Mouse (Mus musculus) midbrain, embryonic 10.5 days (tissue): ENCODE results near the gene Cad. TPM values are rescaled to one million over a fixed set of nuclear protein-coding genes. Genes with fewer than 3 reads are reported as not detected.

Experiments
- DNase-seq: peaks from one replicate; pipeline ENCODE4 v3.0.0-alpha.2; 2017; ENCODE audit warnings: low spot score
- H3K27ac ChIP-seq: fragments of 300-500 bp; sonication (generic); replicated peaks from 2 replicates; pipeline ENCODE4 v1.5.1; 2016; ENCODE audit warnings: mild to moderate bottlenecking
- H3K27me3 ChIP-seq: fragments of 300-500 bp; sonication (generic); 2 replicates; pipeline ENCODE4 v1.6.1; 2016; ENCODE audit warnings: low read depth, mild to moderate bottlenecking; ENCODE audit not compliant: poor library complexity, severe bottlenecking
- H3K36me3 ChIP-seq: fragments of 300-500 bp; sonication (generic); 2 replicates; pipeline ENCODE4 v1.6.1; 2016; ENCODE audit warnings: mild to moderate bottlenecking, moderate library complexity
- H3K4me1 ChIP-seq: fragments of 300-500 bp; sonication (generic); 2 replicates; pipeline ENCODE4 v1.6.1; 2016
- H3K4me3 ChIP-seq: fragments of 300-500 bp; sonication (generic); 2 replicates; pipeline ENCODE4 v1.5.1; 2016; ENCODE audit warnings: mild to moderate bottlenecking, moderate library complexity
- H3K9me3 ChIP-seq: fragments of 300-500 bp; sonication (generic); replicated peaks from 2 replicates; pipeline ENCODE4 v1.6.1; 2016; ENCODE audit warnings: mild to moderate bottlenecking
- WGBS: fragments of 180-500 bp; shearing (Covaris S2); methylation state at CpG from one replicate; pipeline ENCODE4 v1.1.7; 2016; 5-methylcytosine and 5-hydroxymethylcytosine counted together
- polyA plus RNA-seq: library from polyadenylated mRNA; unstranded; fragments of >200 nt; fragmentation: Nextera tagmentation; extraction: Ambion mirVana; gene quantifications from 2 replicates; pipeline ENCODE4 v1.2.1, GENCODE M21; 2016

Gene Cad
- polyA plus RNA-seq, 1 experiment from 2014 or later: 53.3 TPM

- H3K27ac ChIP-seq: no peak overlapping the region
These were observed 40.5 kb downstream of the Cad start for GRCm38 (mm10) chr5:31094799-31095691.

DNA sequence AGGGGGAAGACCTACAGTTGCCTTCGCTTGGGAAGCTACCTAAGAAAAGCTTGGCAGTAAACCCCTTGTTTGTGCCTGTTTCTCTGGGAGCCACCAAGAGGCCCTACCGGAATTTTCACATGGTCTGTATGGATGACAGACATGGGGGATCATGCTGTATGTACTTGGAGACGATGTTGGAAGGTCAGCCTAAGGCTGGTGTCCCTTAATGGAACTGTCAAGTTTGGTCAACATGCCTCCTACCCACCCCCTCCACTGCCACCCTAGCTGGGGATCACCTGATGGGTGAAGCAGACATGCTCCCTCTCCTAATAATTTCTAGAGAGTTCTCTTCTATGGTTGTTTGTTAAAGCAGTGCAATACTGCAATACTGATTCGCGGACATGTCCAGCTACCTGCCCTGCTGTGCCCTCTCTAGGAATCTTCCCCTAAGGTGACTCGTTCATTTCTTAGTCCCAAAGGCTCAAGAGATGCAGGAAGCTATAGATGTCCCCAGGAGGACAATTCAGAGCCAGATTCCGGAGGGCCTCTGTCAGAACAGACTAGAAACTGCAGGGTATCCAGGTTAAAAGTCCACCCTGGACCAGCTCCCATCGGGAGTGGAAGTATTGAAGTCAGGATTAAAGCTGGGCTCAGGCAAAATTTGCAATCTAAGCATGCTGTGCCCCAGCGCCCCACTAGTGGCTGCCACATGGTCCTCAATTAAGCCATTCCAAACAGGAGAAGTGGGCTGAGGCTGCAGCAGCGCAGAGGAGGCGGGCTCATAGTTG is 41.3 kb downstream of the Cad start:
- Histone ChIP-seq H3K27ac (no peak overlapping the region), H3K9me3 (no peaks in the 10 kb centered on the region), H3K36me3 (no peaks in the 10 kb centered on the region), H3K4me1 (peaks cover 40% of the 10 kb centered on the region), H3K4me3 (peak overlapping the region; percentile 40), H3K27me3 (peaks cover 78% of the 10 kb centered on the region)
- no peak for DNase-seq
- 27% methylated on average over 11 of the region's 11 CpGs for WGBS

More at GRCm38 (mm10) chr5:31094799-31095691, 40.5 kb downstream of the Cad start:
- under 1% methylated on average over 59 of the region's 59 CpGs for WGBS
- Histone ChIP-seq H3K9me3 (no peaks in the 10 kb centered on the region), H3K4me3 (peak overlapping the region; percentile 40), H3K27me3 (peaks cover 86% of the 10 kb centered on the region), H3K36me3 (no peaks in the 10 kb centered on the region), H3K4me1 (peaks cover 40% of the 10 kb centered on the region)
- peak; percentile 62 for DNase-seq

GRCm38 (mm10) chr5:31105814-31106335 is 51.3 kb downstream of the Cad start, which contains the start of gene Dnajc5g:
Gene Dnajc5g, plus strand, starts transcription at chr5:31106285.
- Histone ChIP-seq H3K36me3 (no peaks in the 10 kb centered on the region), H3K27me3 (no peaks in the 10 kb centered on the region; the same call in 1 of the 2 replicates), H3K27ac (no peak within 1 kb of the TSS), H3K4me1 (no peaks in the 10 kb centered on the region), H3K4me3 (no peak within 1 kb of the TSS), H3K9me3 (no peaks in the 10 kb centered on the region)
- WGBS: 85% methylated on average over 9 of the region's 9 CpGs
- DNase-seq: no peak

GRCm38 (mm10) chr5:31108000-31108490 is 53.5 kb downstream of the Cad start, which contains the start of gene Slc30a3:
Gene Slc30a3, minus strand, starts transcription at chr5:31108237.
- Histone ChIP-seq H3K27me3 (no peaks in the 10 kb centered on the region; the same call in 1 of the 2 replicates), H3K27ac (no peak within 1 kb of the TSS), H3K4me3 (no peak within 1 kb of the TSS), H3K36me3 (no peaks in the 10 kb centered on the region), H3K4me1 (no peaks in the 10 kb centered on the region), H3K9me3 (no peaks in the 10 kb centered on the region)
- 91% methylated on average over 18 of the region's 18 CpGs for WGBS
- DNase-seq: no peak

DNA sequence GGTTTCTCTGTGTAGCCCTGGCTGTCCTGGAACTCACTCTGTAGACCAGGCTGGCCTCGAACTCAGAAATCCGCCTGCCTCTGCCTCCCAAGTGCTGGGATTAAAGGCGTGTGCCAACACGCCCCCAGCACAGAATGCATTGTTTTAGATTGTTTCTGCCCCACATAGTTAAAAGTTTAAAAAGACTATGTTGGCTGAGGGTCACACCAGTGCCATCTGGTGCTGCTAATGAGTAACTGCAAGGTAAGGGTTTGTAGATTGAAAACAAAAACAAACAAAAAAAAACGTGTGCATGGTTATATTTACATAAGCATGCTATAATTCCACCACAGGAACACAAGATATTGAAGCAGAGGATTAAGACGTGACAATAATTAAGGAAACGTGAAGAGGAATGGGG is 56.2 kb downstream of the Cad start:
- no peak for DNase-seq
- Histone ChIP-seq H3K9me3 (no peaks in the 10 kb centered on the region), H3K4me3 (no peak overlapping the region), H3K27ac (no peak overlapping the region), H3K4me1 (no peaks in the 10 kb centered on the region), H3K27me3 (no peaks in the 10 kb centered on the region; the same call in 1 of the 2 replicates), H3K36me3 (no peaks in the 10 kb centered on the region)
- 42% methylated on average over 7 of the region's 7 CpGs for WGBS

DNA sequence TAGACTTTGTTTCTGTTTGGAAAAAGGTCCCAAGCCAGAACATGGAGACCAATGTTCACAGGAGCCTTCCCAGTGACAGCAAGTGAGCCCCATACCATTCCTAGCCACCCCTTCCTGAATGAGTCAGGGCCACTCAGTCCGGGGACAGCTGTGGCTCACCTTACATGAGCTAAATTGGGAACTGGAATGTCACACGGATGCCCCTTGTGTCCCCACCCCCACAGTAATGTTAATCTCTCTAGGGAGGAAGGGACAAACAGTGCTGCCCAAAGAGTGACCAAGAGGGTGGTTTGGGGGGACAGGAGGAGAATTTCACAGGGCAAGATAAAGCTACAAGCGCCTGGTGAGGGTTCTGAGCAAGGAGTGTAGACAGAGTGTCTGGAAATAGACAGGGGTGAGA is 61.8 kb downstream of the Cad start, which contains the start of gene Trim54:
Gene Trim54 (plus strand): TSS at position 359 of the 400 bp plus-strand sequence.
- Histone ChIP-seq H3K27ac (no peak within 1 kb of the TSS), H3K4me1 (no peaks in the 10 kb centered on the region), H3K36me3 (no peaks in the 10 kb centered on the region), H3K9me3 (no peaks in the 10 kb centered on the region), H3K4me3 (no peak within 1 kb of the TSS), H3K27me3 (peaks cover 12% of the 10 kb centered on the region)
- no peak for DNase-seq
- 51% methylated on average over 3 of the region's 3 CpGs for WGBS

DNA sequence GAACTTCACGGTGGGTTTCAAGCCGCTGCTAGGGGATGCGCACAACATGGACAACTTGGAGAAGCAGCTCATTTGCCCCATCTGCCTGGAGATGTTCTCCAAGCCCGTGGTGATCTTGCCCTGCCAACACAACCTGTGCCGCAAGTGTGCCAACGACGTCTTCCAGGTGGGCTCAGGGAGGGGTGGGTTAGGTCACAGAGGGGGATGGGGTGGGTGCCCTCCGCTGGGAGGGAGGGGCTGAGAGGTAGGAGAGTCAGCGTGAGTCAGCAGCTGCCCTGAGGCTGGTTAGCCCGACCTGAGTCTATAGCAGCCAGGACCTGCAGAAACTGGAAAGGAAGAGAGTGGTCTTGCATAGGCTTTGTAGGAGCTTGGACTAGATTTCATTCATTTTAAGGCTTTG is 62.3 kb downstream of the Cad start:
- no peaks in the 10 kb centered on the region for H3K36me3 ChIP-seq
- H3K9me3 ChIP-seq: no peaks in the 10 kb centered on the region
- 29% methylated on average over 10 of the region's 10 CpGs for WGBS
- DNase-seq: no peak
- H3K27me3 ChIP-seq: peaks cover 12% of the 10 kb centered on the region
- no peak overlapping the region for H3K27ac ChIP-seq
- no peak overlapping the region for H3K4me3 ChIP-seq
- no peaks in the 10 kb centered on the region for H3K4me1 ChIP-seq

DNA sequence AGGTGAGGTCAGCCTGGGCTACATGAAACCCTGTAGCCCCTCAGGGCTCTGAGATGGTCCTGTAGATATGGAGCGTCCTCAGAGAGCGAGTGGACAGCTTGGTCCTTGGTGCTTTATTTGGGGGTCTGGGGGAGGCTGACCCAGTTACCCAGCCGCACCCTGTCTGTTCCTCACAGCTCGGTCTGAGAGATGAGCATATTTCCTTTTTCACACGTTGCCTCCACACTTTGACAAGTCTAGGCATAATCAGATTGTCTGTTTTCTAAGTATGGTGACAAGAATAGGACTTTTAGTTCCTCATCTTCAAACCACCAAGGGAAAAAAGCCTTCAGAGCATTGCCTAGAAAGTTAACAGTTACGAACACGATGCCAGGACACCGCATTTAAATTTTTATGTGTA is 66.5 kb downstream of the Cad start:
- Histone ChIP-seq H3K9me3 (no peaks in the 10 kb centered on the region), H3K27me3 (peaks cover 11% of the 10 kb centered on the region), H3K36me3 (no peaks in the 10 kb centered on the region), H3K4me1 (peaks cover 4% of the 10 kb centered on the region; the same call in 1 of the 2 replicates), H3K4me3 (no peak overlapping the region), H3K27ac (no peak overlapping the region)
- DNase-seq: no peak
- WGBS: 87% methylated on average over 8 of the region's 8 CpGs

DNA sequence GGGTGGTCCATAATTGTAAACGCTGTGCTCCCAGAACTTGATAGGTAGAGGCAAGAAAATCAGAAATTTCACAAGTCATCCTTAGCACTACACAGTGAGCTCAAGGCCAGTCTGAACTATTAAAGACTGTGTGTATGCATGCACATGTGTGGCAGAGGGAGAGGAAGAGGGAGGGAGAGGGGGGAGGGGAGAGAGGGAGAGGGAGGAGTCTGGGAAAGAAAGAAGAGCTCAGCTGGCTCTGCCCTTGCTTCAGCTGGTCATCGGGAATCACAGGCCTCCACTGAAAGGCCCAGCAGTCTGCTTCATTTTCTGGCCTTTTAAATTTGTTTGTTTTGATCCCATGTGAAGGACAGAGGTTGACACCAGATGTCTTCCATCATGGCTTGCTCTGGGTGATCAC is 68.9 kb downstream of the Cad start:
- no peak overlapping the region for H3K27ac ChIP-seq
- no peaks in the 10 kb centered on the region for H3K36me3 ChIP-seq
- 47% methylated on average over 2 of the region's 2 CpGs for WGBS
- DNase-seq: no peak
- H3K4me1 ChIP-seq: peaks cover 4% of the 10 kb centered on the region; the same call in 1 of the 2 replicates
- no peaks in the 10 kb centered on the region for H3K9me3 ChIP-seq
- no peaks in the 10 kb centered on the region for H3K27me3 ChIP-seq
- H3K4me3 ChIP-seq: no peak overlapping the region

- peaks cover 4% of the 10 kb centered on the region; the same call in 1 of the 2 replicates for H3K4me1 ChIP-seq
- H3K36me3 ChIP-seq: no peaks in the 10 kb centered on the region
- H3K9me3 ChIP-seq: no peaks in the 10 kb centered on the region
- H3K27me3 ChIP-seq: no peaks in the 10 kb centered on the region
- no peak overlapping the region for H3K27ac ChIP-seq
- no peak for DNase-seq
- WGBS: 44% methylated on average over 5 of the region's 5 CpGs
- no peak overlapping the region for H3K4me3 ChIP-seq
These were observed 71.5 kb downstream of the Cad start for GRCm38 (mm10) chr5:31126050-31126449.
